Mouse (Mus musculus): ENCODE measurements around the gene Gm21992.

- no peak for TF ChIP-seq CTCF (IDR thresholded peaks at IDR 0.05; ENCODE audit: low read depth)
- no peak for TF ChIP-seq EP300 (optimal IDR thresholded peaks at IDR 0.05)
Observed at GRCm38 (mm10) chr19:4700656-4701055, 110.8 kb downstream of the Gm21992 start.
